27 mouse cellular contexts compared by ENCODE assay signal in genomic region chr5:100489340-100489739, GRCm38 (mm10).
"Had no signal": no experiment of that assay in that cellular context is flagged by ENCODE, and none has a peak within 500 bp of the region (broad histone marks: within the 10 kb centered on the region; RNA-seq: fewer than 3 reads in every experiment).

No protein-coding gene starts in this region.

- DNase-seq: cerebellum, adult 8-10 months; cerebellum, adult 9-10 months; cerebellum, adult 9-11 months; cerebellum, postnatal 10 days; cerebellum, postnatal 14 days; cerebellum, postnatal 25 days; cerebellum, postnatal 36 days; embryo, embryonic 11 days; forebrain, postnatal 0 days; gastrocnemius, adult 2 months; gastrocnemius, postnatal 10 days; gastrocnemius, postnatal 14 days; gastrocnemius, postnatal 25 days; gastrocnemius, postnatal 36 days; heart, adult 18-20 months; heart, adult 2 months had no signal

- H3K9ac ChIP-seq: embryonic facial prominence, embryonic 12.5 days; embryonic facial prominence, embryonic 13.5 days; embryonic facial prominence, embryonic 15.5 days; forebrain, embryonic 12.5 days; forebrain, embryonic 13.5 days; forebrain, embryonic 15.5 days; forebrain, postnatal 0 days had no signal

- H3K36me3 ChIP-seq: embryonic facial prominence, embryonic 12.5 days had no signal

- H3K4me1 ChIP-seq: embryonic facial prominence, embryonic 15.5 days; forebrain, embryonic 12.5 days; forebrain, embryonic 13.5 days; forebrain, embryonic 15.5 days had no signal

- H3K27ac ChIP-seq: embryonic facial prominence, embryonic 10.5 days; embryonic facial prominence, embryonic 12.5 days; embryonic facial prominence, embryonic 13.5 days; embryonic facial prominence, embryonic 15.5 days; forebrain, embryonic 10.5 days; forebrain, embryonic 12.5 days; forebrain, embryonic 13.5 days; forebrain, embryonic 15.5 days; gastrocnemius, adult 2 months; heart, adult 2 months had no signal

- H3K9me3 ChIP-seq: embryonic facial prominence, embryonic 10.5 days; embryonic facial prominence, embryonic 12.5 days; embryonic facial prominence, embryonic 13.5 days; embryonic facial prominence, embryonic 15.5 days; forebrain, embryonic 10.5 days; forebrain, embryonic 12.5 days; forebrain, embryonic 13.5 days; forebrain, embryonic 15.5 days had no signal

- H3K27me3 ChIP-seq: embryonic facial prominence, embryonic 12.5 days; embryonic facial prominence, embryonic 13.5 days; embryonic facial prominence, embryonic 15.5 days; forebrain, embryonic 12.5 days; forebrain, embryonic 13.5 days; forebrain, embryonic 15.5 days had no signal

- H3K4me3 ChIP-seq: embryonic facial prominence, embryonic 10.5 days; embryonic facial prominence, embryonic 12.5 days; embryonic facial prominence, embryonic 13.5 days; embryonic facial prominence, embryonic 15.5 days; erythroblast, embryonic 14.5 days; forebrain, embryonic 10.5 days; forebrain, embryonic 12.5 days; forebrain, embryonic 13.5 days; forebrain, embryonic 15.5 days; gastrocnemius, adult 2 months; heart, adult 2 months had no signal

- ATAC-seq: forebrain, embryonic 13.5 days; forebrain, embryonic 14.5 days; forebrain, embryonic 15.5 days; forebrain, embryonic 16.5 days; forebrain, postnatal 0 days had no signal
